Mouse (Mus musculus) lung, embryonic 15.5 days (tissue): ENCODE results near the gene Csdc2. TPM values are rescaled to one million over a fixed set of nuclear protein-coding genes. Genes with fewer than 3 reads are reported as not detected.
"Not testable (repeated sequence)": the region's sequence is repeated elsewhere in the genome, so short reads cannot be mapped to it uniquely, and the experiment has no call there.

Experiments used
- ATAC-seq: fragments of 200-750 bp; cut with Nextera tagmentation; 2 replicates; pipeline ENCODE4 v1.8.0; 2017; ENCODE audit warnings: moderate number of reproducible peaks, borderline replicate concordance; ENCODE audit not compliant: low FRiP score, low TSS enrichment; ENCODE audit errors: extremely low read depth
- H3K27ac ChIP-seq: fragments of 300-500 bp; sonication (generic); 2 replicates; pipeline ENCODE4 v1.5.1; 2015; ENCODE audit warnings: moderate library complexity, mild to moderate bottlenecking, inconsistent platforms
- H3K27me3 ChIP-seq: fragments of 300-500 bp; sonication (generic); 2 replicates; pipeline ENCODE4 v1.6.1; 2015; ENCODE audit warnings: inconsistent platforms
- H3K36me3 ChIP-seq: fragments of 300-500 bp; sonication (generic); 2 replicates; pipeline ENCODE4 v1.6.1; 2015; ENCODE audit warnings: inconsistent platforms
- H3K4me1 ChIP-seq: fragments of 300-500 bp; sonication (generic); 2 replicates; pipeline ENCODE4 v1.6.1; 2015; ENCODE audit warnings: inconsistent platforms
- H3K4me2 ChIP-seq: fragments of 300-500 bp; sonication (generic); 2 replicates; pipeline ENCODE4 v1.6.1; 2015; ENCODE audit warnings: inconsistent platforms, mild to moderate bottlenecking, moderate library complexity
- H3K4me3 ChIP-seq: fragments of 300-500 bp; sonication (generic); 2 replicates; pipeline ENCODE4 v1.5.1; 2015; ENCODE audit warnings: mild to moderate bottlenecking, inconsistent platforms
- H3K9ac ChIP-seq: fragments of 300-500 bp; sonication (generic); 2 replicates; pipeline ENCODE4 v1.6.1; 2015; ENCODE audit warnings: inconsistent platforms
- H3K9me3 ChIP-seq: fragments of 300-500 bp; sonication (generic); 2 replicates; pipeline ENCODE4 v1.6.1; 2016; ENCODE audit warnings: inconsistent platforms
- WGBS: fragments of 180-500 bp; shearing (Covaris S2); methylation state at CpG from one replicate; pipeline ENCODE4 v1.1.7; 2015; 5-methylcytosine and 5-hydroxymethylcytosine counted together
- polyA plus RNA-seq: library from polyadenylated mRNA; unstranded; fragments of >200 nt; fragmentation: Nextera tagmentation; extraction: Ambion mirVana; gene quantifications from 2 replicates; pipeline ENCODE4 v1.2.1, GENCODE M21; 2015

Gene Csdc2
- polyA plus RNA-seq, 1 experiment from 2014 or later: 11.2 TPM

- H3K4me1 ChIP-seq, ATAC-seq, H3K4me3 ChIP-seq, H3K4me2 ChIP-seq, H3K27ac ChIP-seq, H3K9ac ChIP-seq, H3K27me3 ChIP-seq, H3K9me3 ChIP-seq: not testable (repeated sequence)
- H3K36me3 ChIP-seq: peaks cover 86% of the 10 kb centered on the region
- WGBS: 88% methylated on average over 4 of the region's 4 CpGs
Measured at GRCm38 (mm10) chr15:81908767-81909166, 27.8 kb upstream of the Csdc2 start.

GRCm38 (mm10) chr15:81912498-81912897, 24.1 kb upstream of the Csdc2 start:
- no peaks in the 10 kb centered on the region for H3K27me3 ChIP-seq
- ATAC-seq: no peak

DNA sequence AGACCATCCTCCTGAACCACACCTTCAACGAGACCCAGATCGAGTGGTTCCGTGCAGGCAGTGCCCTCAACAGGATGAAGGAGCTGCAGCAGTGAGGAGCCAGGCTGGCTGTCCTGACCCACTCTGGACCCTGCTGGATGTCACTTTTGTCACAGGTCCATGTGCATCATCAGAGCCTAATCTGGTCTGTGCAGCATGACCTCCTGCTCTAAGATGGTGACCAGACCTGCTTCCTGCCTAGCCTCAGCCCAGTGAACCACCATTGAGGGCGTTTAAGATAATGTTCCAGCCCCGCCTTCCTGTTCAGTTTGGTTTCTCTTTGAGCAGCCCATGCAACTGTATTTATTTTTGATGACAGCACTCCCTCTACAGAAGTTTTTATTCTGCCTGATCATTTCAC, 21.9 kb upstream of the Csdc2 start:
- no peaks in the 10 kb centered on the region for H3K4me1 ChIP-seq
- H3K9me3 ChIP-seq: no peaks in the 10 kb centered on the region
- no peak for ATAC-seq
- H3K9ac ChIP-seq: no peak overlapping the region
- no peaks in the 10 kb centered on the region for H3K27me3 ChIP-seq
- H3K4me2 ChIP-seq: no peak overlapping the region
- 79% methylated on average over 5 of the region's 5 CpGs for WGBS
- H3K36me3 ChIP-seq: peaks cover 74% of the 10 kb centered on the region
- no peak overlapping the region for H3K4me3 ChIP-seq
- H3K27ac ChIP-seq: no peak overlapping the region

More at GRCm38 (mm10) chr15:81912498-81912897, 24.1 kb upstream of the Csdc2 start:
- H3K4me1 ChIP-seq: no peaks in the 10 kb centered on the region
- H3K4me3 ChIP-seq: no peak overlapping the region
- no peak overlapping the region for H3K4me2 ChIP-seq
- H3K9me3 ChIP-seq: no peaks in the 10 kb centered on the region
- H3K36me3 ChIP-seq: peaks cover 93% of the 10 kb centered on the region
- no peak overlapping the region for H3K9ac ChIP-seq
- 74% methylated on average over 2 of the region's 2 CpGs for WGBS
- H3K27ac ChIP-seq: no peak overlapping the region

DNA sequence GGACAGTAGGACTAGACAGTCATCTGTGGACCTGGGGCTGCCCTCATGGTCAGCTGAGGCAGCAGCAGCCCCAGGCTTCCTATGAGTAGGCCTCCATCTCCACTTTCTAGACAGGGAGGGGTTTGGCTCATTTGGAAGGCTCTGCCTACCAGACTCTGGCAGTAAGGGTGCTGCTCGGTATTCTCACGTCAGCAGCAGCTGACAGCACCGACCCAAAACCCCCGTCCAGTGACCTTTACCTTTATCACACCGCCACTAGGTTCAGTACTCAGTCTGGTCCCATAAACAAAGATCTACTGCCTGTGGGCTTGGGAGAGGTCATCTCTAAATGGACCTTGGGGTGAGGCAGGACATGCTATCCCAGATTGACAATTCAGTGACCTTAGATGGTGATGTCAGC, 20.9 kb upstream of the Csdc2 start:
- Histone ChIP-seq H3K4me2 (no peak overlapping the region), H3K27ac (no peak overlapping the region), H3K9me3 (no peaks in the 10 kb centered on the region), H3K4me3 (no peak overlapping the region), H3K9ac (no peak overlapping the region), H3K27me3 (no peaks in the 10 kb centered on the region), H3K36me3 (peaks cover 64% of the 10 kb centered on the region), H3K4me1 (no peaks in the 10 kb centered on the region)
- 71% methylated on average over 5 of the region's 5 CpGs for WGBS
- no peak for ATAC-seq

GRCm38 (mm10) chr15:81917201-81917600, 19.4 kb upstream of the Csdc2 start:
- ATAC-seq: no peak
- no peak overlapping the region for H3K4me3 ChIP-seq
- no peak overlapping the region for H3K27ac ChIP-seq
- H3K9me3 ChIP-seq: no peaks in the 10 kb centered on the region
- H3K9ac ChIP-seq: no peak overlapping the region
- H3K4me2 ChIP-seq: no peak overlapping the region
- 81% methylated on average over 12 of the region's 12 CpGs for WGBS
- H3K36me3 ChIP-seq: peaks cover 54% of the 10 kb centered on the region
- no peaks in the 10 kb centered on the region for H3K4me1 ChIP-seq
- no peaks in the 10 kb centered on the region for H3K27me3 ChIP-seq

DNA sequence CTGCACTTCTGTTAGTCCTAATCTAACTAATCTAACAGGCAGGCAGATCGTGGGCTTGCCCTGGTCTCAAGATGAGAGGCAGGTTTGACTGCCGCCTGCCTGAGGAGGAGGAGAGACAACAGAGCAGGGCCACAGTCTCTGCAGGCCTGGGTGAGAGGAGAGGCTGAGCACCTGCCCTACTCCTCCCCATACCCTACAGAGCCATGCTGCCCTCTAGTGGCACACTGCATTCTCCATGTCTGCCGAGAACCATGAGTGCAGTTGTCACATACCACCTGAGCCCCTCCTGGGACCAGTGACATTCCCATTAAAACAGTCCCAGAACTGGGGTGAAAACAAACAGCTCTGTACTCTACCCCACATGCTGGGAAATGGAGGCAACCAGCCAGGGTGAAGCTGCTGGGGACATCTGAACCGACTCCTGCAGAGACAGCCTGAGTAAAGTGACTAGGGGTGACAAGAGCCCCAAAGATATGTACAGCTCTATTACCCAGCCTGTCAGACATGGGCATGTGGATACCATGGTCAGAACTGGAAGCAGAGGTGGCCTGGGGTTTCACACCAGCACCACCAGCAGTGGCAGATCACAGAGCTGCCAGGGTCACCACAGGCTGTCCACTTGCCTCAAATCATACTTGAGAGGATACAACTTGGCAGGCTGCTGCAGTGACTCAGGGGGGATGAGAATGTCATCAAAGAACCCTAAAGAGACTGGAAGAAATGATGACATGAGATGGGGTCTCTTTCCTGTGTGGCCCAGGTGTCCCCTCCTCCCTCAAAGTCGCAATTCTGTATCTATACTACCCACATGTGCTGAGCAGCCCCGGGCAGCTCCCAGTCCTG, 18.7 kb upstream of the Csdc2 start:
- Histone ChIP-seq H3K36me3 (peaks cover 51% of the 10 kb centered on the region), H3K9me3 (no peaks in the 10 kb centered on the region), H3K4me3 (no peak overlapping the region), H3K27ac (no peak overlapping the region), H3K4me1 (no peaks in the 10 kb centered on the region), H3K27me3 (no peaks in the 10 kb centered on the region), H3K9ac (no peak overlapping the region), H3K4me2 (no peak overlapping the region)
- no peak for ATAC-seq
- 40% methylated on average over 6 of the region's 6 CpGs for WGBS

- no peaks in the 10 kb centered on the region for H3K27me3 ChIP-seq
- no peak overlapping the region for H3K4me3 ChIP-seq
- H3K27ac ChIP-seq: no peak overlapping the region
- no peak overlapping the region for H3K4me2 ChIP-seq
- H3K36me3 ChIP-seq: peaks cover 40% of the 10 kb centered on the region
- no peak for ATAC-seq
- 72% methylated on average over 5 of the region's 5 CpGs for WGBS
- H3K9me3 ChIP-seq: no peaks in the 10 kb centered on the region
- no peak overlapping the region for H3K9ac ChIP-seq
- 0 out of 2 replicates have a peak, but pooled peaks cover 1% of the 10 kb centered on the region for H3K4me1 ChIP-seq
Measured at GRCm38 (mm10) chr15:81919062-81919461, 17.5 kb upstream of the Csdc2 start.

GRCm38 (mm10) chr15:81920546-81921217, 15.9 kb upstream of the Csdc2 start:
- Histone ChIP-seq H3K9ac (no peak overlapping the region), H3K27me3 (no peaks in the 10 kb centered on the region), H3K36me3 (peaks cover 23% of the 10 kb centered on the region), H3K4me3 (no peak overlapping the region), H3K27ac (no peak overlapping the region), H3K9me3 (no peaks in the 10 kb centered on the region), H3K4me1 (peaks cover 15% of the 10 kb centered on the region), H3K4me2 (no peak overlapping the region)
- 75% methylated on average over 10 of the region's 10 CpGs for WGBS
- ATAC-seq: no peak

GRCm38 (mm10) chr15:81921255-81921654, 15.3 kb upstream of the Csdc2 start:
- Histone ChIP-seq H3K27me3 (no peaks in the 10 kb centered on the region), H3K4me3 (no peak overlapping the region), H3K9me3 (no peaks in the 10 kb centered on the region), H3K9ac (no peak overlapping the region), H3K27ac (no peak overlapping the region), H3K4me2 (no peak overlapping the region), H3K4me1 (peaks cover 15% of the 10 kb centered on the region), H3K36me3 (peaks cover 18% of the 10 kb centered on the region; the same call in 1 of the 2 replicates)
- no peak for ATAC-seq
- 66% methylated on average over 5 of the region's 5 CpGs for WGBS

GRCm38 (mm10) chr15:81924933-81925332, 11.6 kb upstream of the Csdc2 start:
- H3K4me1 ChIP-seq: peaks cover 25% of the 10 kb centered on the region
- peaks cover 7% of the 10 kb centered on the region; the same call in 1 of the 2 replicates for H3K36me3 ChIP-seq
- H3K9me3 ChIP-seq: no peaks in the 10 kb centered on the region
- no peak overlapping the region for H3K27ac ChIP-seq
- H3K27me3 ChIP-seq: no peaks in the 10 kb centered on the region
- H3K4me3 ChIP-seq: peak overlapping the region; percentile 79
- peak overlapping the region; percentile 70 for H3K9ac ChIP-seq
- 78% methylated on average over 11 of the region's 11 CpGs for WGBS
- no peak for ATAC-seq
- peak overlapping the region; percentile 95 for H3K4me2 ChIP-seq

DNA sequence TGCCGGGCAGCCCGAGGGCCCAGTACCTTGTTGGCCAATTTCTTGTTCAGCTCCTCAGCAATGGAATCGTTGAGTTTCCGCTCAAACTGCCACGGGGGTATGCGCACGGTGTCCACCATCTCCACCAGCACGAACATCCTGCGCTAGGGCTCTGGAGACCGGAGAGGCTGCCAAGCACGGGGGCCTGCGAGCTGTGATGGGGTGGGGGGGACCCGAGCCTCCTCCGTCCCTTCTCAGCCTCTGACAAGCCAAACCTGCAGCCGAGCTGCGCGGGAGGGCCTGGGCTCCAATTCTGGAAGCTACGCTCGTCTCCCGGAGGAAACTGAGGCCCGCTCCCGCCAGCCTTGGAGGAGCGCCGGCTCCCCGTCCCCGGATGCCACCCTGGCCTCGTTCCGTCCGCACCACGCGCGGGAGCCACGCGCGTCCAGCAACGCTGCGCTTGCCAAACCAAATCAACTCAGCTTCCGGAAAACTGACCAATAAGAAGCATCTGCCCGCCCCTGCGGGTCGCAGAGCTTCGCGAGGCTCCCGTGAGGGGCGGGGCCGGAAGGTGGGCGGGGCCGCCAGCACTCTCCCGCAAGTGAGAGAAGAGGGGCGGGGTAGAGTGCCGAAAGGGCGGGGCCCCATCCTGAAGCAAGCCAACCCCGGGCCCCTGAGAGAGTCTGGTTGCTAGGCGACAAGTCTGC, 10.7 kb upstream of the Csdc2 start, which contains the start of gene Polr3h:
Gene Polr3h (minus strand): TSS at position 481 of the 686 bp plus-strand sequence.
- H3K4me3 ChIP-seq: peak within 1 kb of the TSS; percentile 79
- H3K9ac ChIP-seq: peak within 1 kb of the TSS; percentile 70
- under 1% methylated on average over 54 of the region's 54 CpGs for WGBS
- ATAC-seq: peak; percentile 96
- H3K9me3 ChIP-seq: no peaks in the 10 kb centered on the region
- no peaks in the 10 kb centered on the region for H3K27me3 ChIP-seq
- peak within 1 kb of the TSS; percentile 43 for H3K27ac ChIP-seq
- peak within 1 kb of the TSS; percentile 95 for H3K4me2 ChIP-seq
- peaks cover 25% of the 10 kb centered on the region for H3K4me1 ChIP-seq
- peaks cover 7% of the 10 kb centered on the region; the same call in 1 of the 2 replicates for H3K36me3 ChIP-seq
